18 mouse cellular contexts compared by ENCODE assay signal in genomic region chr11:24726331-24726730, GRCm38 (mm10).
"Had no signal": no experiment of that assay in that cellular context is flagged by ENCODE, and none has a peak within 500 bp of the region (broad histone marks: within the 10 kb centered on the region; RNA-seq: fewer than 3 reads in every experiment).

No protein-coding gene starts in this region.

- H3K27ac ChIP-seq: left cerebral cortex, adult 2 months; limb, embryonic 12.5 days; liver, embryonic 13.5 days; lung, embryonic 15.5 days; macrophage; midbrain, embryonic 13.5 days; neural tube, embryonic 12.5 days had no signal

- H3K36me3 ChIP-seq: limb, embryonic 12.5 days; liver, embryonic 13.5 days; lung, embryonic 15.5 days; midbrain, embryonic 13.5 days; neural tube, embryonic 12.5 days had no signal

- ATAC-seq: liver, postnatal 0 days; midbrain, embryonic 13.5 days had no signal

- H3K9me3 ChIP-seq: limb, embryonic 12.5 days; liver, embryonic 13.5 days; lung, embryonic 15.5 days; midbrain, embryonic 13.5 days; neural tube, embryonic 12.5 days had no signal

- H3K4me1 ChIP-seq: liver, embryonic 13.5 days; lung, embryonic 15.5 days; neural tube, embryonic 12.5 days had no signal

- H3K27me3 ChIP-seq: limb, embryonic 12.5 days; liver, embryonic 13.5 days; lung, embryonic 15.5 days; midbrain, embryonic 13.5 days; neural tube, embryonic 12.5 days had no signal

- H3K9ac ChIP-seq: limb, embryonic 12.5 days; liver, embryonic 13.5 days; liver, postnatal 0 days; lung, embryonic 15.5 days; midbrain, embryonic 13.5 days; neural tube, embryonic 12.5 days had no signal

- H3K4me2 ChIP-seq: limb, embryonic 12.5 days; liver, embryonic 13.5 days; lung, embryonic 15.5 days; midbrain, embryonic 13.5 days; neural tube, embryonic 12.5 days had no signal

- H3K4me3 ChIP-seq: left cerebral cortex, adult 2 months; limb, embryonic 12.5 days; liver, embryonic 13.5 days; lung, embryonic 15.5 days; midbrain, embryonic 13.5 days; myocyte; neural tube, embryonic 12.5 days had no signal

- DNase-seq: kidney, postnatal 10 days; kidney, postnatal 4 days; liver; liver, embryonic 13.5 days; liver, postnatal 0 days; lung, postnatal 14 days; retina, postnatal 1 day; right cerebral cortex, postnatal 4 days; spleen, adult 18-20 months; thymus, adult 18-20 months; thymus, postnatal 14 days had no signal
